Mouse (Mus musculus) retina, postnatal 1 day (tissue): ENCODE measurements around the gene Itpka.
"Not testable (repeated sequence)": the region's sequence is repeated elsewhere in the genome, so short reads cannot be mapped to it uniquely, and the experiment has no call there.

Experiments
- DNase-seq: peaks from one replicate; pipeline ENCODE4 v3.0.0-alpha.2; 2012

Gene Itpka

GRCm38 (mm10) chr2:119741581-119742411 is at the start of gene Itpka:
Gene Itpka (plus strand): TSS chr2:119742337.
- peak; percentile 94 for DNase-seq

- DNase-seq = no peak
Measured at GRCm38 (mm10) chr2:119694826-119695225, 47.3 kb upstream of the Itpka start.

- DNase-seq = no peak
Measured at GRCm38 (mm10) chr2:119696111-119696510, 46.0 kb upstream of the Itpka start.

GRCm38 (mm10) chr2:119698472-119698871 is 43.7 kb upstream of the Itpka start:
- no peak for DNase-seq

DNA sequence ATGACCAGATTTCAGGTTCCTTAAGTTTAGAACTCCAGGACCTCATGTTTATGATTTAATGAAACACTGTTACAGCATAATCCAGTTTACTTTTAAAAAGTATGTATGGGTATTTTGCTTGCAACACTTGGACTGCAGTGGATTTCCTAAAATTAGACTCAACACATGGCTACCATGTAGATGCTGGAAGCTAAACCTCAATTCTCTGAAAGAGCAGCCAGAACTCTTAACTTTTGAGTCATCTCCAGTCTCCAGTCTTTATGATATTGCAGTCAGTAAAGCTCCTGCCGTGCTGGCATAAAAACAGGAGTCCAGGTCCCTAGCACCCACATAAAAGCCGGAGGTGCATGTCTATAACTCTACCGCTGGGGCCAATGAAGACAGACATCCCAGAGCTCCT is 42.2 kb upstream of the Itpka start:
- DNase-seq = no peak

DNA sequence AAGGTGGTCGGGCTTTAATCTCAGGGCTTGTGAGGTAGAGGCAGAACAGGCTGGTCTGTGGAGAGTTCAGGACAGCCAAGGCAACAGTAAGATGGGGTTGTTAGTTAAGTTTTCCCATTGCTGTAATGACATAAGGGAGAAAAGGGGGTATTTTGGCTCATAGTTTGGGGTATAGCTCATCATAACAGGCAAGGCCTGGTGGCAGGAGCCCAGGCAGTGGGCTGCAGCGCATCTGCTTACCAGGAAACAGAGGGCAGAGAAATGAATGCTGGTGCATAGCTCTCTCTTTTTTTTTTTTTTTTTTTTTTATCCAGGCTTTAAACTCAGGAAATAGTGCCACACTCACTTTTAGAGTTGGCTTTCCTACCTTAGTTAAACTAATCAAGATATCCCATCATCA is 39.0 kb upstream of the Itpka start:
- DNase-seq = no peak

GRCm38 (mm10) chr2:119707676-119708075 is 34.5 kb upstream of the Itpka start:
- DNase-seq = no peak

DNA sequence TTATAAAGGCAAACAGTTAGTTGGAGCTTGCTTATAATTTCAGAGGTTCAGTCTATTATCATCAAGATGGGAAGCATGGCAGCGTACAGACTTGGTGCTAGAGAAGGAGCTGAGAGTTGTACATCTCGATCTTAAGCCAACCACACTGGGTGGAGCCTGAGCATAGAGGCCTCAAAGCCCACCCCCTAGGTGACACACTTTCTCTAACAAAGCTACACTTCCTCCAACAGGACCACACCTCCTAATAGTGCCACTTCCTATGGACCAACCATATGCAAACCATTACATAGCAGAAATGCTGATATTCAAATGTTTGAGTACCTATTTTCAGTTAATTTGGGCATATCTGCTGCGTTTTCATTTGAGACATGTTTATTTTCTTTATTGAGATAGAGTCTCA is 32.1 kb upstream of the Itpka start:
- no peak for DNase-seq

DNA sequence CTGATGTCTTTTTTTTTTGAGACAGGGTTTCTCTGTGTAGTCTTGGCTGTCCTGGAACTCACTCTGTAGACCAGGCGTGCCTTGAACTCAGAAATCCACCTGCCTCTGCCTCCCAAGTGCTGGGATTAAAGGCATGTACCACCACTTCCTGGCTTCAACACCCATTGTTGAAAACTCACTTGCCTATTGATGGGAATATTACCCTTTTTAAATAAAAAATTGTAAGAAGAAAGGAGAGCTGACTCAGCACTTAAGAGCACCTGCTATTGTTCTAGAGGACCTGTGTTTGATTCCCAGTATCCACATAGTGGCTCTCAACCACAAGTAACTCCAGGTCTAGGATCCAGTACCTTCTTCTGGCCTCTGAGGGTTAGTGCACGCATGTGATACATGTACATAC is 26.3 kb upstream of the Itpka start:
- not testable (repeated sequence) for DNase-seq

GRCm38 (mm10) chr2:119721070-119721469 is 21.1 kb upstream of the Itpka start:
- DNase-seq = no peak

DNA sequence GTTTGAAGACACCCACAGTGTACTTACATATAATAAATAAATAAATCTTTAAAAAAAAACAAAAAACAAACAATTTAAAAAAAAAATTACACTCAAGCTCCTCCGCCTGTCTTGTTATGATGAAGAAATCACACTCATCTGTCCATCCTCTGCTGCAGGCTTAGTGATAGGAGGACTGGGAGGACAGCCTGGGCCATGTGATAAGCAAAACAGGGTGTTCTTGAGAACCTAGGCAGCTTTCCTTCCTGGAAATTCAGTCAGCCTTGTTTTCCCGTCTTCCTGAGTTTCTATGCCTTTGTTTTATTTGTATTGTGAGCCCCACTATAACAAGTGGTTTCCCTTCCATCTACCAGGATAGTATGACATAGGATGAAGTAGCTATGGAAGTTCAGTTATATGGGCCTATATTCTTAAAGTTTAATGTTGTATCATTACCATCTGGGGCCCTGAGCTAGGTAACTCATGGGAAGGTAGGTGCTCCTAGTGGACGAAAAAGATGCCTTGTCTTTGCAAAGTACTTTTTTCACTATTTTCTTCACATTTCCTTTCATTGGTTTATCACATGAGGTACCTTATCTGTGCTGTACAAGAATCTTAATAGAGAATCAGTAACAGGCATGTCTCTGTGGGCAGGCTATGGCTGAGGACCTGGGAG is 14.2 kb upstream of the Itpka start:
- DNase-seq = no peak

DNA sequence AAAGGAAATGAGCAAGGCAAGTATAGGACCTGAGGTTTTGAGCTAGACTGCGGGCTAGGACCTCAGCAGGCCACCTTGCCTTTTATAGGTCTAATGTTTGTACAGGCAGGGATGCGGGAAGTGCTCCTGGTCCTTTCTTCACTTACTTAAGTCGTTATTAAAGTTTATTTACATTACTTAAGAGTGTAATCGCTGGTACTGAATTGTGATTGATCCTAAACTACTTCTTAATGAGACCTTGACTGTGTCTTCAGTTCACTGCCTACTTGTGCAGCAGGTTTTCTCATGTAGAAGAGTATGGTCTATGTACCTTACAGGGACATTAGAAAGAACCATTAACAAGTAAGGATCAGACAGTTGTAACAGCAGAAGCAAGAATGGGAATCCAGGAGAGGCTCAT is 11.4 kb upstream of the Itpka start:
- no peak for DNase-seq

GRCm38 (mm10) chr2:119737124-119737523 is 5.0 kb upstream of the Itpka start:
- peak; percentile 5 for DNase-seq

GRCm38 (mm10) chr2:119740567-119740966 is 1.6 kb upstream of the Itpka start:
- no peak for DNase-seq

DNA sequence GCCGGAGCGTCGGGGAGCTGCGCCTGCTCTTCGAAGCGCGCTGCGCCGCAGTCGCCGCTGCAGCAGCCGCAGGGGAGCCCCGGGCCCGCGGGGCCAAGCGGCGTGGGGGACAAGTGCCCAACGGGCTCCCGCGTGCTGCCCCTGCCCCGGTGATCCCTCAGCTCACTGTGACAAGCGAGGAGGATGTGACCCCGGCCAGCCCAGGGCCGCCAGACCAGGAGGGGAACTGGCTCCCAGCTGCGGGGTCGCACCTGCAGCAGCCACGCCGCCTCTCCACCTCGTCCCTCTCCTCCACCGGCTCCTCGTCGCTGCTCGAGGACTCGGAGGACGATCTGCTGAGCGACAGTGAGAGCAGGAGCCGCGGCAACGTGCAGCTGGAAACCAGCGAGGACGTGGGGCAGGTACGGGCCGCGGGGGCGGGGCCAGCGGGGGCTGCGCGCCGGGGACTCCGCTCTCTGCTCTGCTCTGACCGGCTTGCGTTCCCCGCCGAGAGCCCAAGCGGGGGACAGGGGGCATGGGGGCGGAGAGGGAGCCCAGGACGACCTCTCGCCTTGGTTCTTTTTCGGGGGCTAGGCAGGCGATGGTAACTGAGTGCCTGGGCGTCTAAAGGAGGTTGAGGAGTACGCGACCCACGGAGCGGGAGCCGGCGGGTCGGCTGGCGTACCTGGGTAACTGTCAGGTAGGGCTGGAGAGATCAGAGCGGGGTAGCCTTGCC is 481 bp downstream of the Itpka start:
- DNase-seq = peak; percentile 49

GRCm38 (mm10) chr2:119743176-119743807 is 1.2 kb downstream of the Itpka start:
- DNase-seq = peak; percentile 32

GRCm38 (mm10) chr2:119743808-119744162 is 1.6 kb downstream of the Itpka start:
- DNase-seq = peak; percentile 14

DNA sequence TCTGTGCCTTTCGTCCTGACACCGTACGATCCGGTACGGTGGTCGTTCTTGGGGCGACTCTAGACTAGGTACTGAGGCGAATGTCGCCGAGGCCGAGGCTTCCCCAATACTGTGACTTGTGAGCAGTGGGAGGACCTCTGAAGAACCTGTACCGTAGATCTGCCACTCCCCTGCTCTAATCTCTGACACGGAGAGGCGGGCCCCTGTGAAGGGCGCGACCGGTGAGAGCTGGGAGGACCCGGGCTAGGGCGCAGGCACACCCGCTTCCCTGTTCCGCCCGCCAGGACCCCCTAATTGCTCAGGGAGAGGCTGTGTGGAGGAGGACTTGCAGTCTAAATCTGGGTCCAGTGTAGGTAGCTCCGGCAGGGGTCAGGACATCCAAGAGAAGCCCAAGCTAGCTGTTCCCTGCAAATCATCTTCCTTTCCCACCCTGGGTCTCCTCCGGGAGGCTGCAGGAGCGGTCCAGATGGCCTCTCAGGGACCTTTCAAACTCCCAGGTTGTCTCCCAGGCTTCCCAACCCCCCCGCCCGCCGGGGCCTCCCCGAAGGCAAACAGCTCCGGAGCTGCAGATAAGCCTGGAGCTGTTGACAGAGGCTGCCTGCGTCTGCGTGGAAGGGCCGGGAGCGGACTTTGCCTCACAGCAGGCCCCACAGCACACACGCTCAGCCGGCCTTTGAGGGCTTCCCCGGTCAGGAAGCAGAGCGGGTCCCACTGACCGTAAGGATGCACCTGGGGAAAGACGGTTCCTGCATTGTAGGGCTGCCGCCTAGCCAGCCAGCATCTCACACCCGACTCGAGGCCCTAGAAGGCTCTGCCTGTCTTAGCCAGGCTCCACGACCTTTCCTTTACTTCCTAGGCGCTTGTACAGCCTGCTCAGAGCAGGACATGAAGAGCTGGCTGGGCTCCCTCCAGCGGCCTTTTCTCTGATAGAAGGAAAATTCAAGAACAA is 2.3 kb downstream of the Itpka start:
- DNase-seq = peak; percentile 46

DNA sequence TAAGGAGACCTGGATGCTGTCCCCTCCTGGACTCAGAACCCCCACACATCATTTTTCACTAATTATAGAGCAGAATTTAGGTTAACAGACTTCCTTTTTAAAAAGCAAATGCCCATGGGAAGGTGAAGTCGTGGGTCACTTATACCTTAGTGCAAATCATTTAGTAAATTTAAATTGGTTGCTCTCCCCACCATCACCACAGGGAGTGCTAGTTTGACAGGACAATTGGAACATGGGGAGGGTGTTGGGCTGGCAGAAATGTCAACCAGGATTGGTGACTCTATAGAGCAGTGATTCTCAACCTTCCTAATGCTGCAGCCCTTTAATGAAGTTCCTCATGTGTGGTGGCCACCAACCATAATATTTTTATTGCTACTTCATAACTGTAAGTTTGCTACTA is 3.1 kb downstream of the Itpka start:
- DNase-seq = peak; percentile 64

- peak; percentile 38 for DNase-seq
Measured at GRCm38 (mm10) chr2:119747554-119747953, 5.4 kb downstream of the Itpka start.

DNA sequence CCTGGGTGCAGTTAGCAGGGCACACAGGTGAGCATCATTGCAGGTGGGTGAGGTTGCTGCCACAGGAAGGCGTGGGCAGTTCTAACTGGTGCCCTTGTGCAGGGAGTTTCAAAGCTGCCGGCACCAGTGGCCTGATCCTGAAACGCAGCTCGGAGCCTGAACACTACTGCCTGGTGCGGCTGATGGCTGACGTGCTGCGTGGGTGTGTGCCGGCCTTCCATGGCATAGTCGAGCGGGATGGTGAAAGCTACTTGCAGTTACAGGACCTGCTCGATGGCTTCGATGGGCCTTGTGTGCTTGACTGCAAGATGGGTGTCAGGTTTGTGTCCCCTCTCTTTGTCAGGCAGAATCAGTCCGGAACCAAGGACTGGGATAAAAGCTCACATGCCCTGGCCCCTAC is 7.1 kb downstream of the Itpka start:
- DNase-seq = no peak

- no peak for DNase-seq
Measured at GRCm38 (mm10) chr2:119757601-119758100, 15.5 kb downstream of the Itpka start.
